Mouse (Mus musculus): ENCODE measurements around the gene 4930519G04Rik. TPM values are rescaled to one million over a fixed set of nuclear protein-coding genes. Genes with fewer than 3 reads are reported as not detected.
"Not testable (repeated sequence)": the region's sequence is repeated elsewhere in the genome, so short reads cannot be mapped to it uniquely, and the experiment has no call there.

Gene 4930519G04Rik
- polyA plus RNA-seq, 1 experiment = not detected

DNA sequence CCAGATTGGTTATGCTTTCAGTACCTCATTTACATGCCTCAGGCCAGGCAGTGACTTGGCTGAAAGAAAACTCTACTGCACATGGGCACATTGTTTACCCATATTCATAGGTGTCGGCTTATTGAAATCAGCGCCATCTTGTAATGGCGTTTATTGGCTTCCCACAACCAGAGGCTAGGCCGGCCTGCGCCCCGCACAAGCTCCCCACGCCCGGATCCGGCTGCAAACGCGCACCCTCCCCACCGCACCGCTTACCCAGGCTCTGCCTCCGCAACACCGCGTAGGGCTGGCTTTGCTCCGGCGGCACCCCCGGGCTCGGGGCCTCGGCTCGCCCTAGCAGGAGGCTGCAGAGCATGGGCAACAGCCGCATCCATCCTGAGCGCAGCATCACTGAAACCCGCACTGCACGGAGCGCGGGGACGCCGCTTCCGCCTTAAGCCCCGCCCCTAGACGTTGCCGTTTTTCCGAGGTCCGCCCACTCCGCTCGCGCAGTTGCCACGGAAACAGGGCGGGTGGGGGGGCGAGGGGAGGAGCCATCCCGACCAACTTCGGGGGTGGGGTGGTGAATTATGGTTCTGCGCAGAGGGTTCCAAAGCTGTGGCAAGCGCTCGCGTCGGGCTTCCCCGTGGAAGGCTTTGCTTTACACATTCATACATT, 39.8 kb upstream of the 4930519G04Rik start:
- no peak for TF ChIP-seq CTCF (IDR thresholded peaks at IDR 0.05; ENCODE audit: borderline replicate concordance, extremely low read depth, insufficient read depth, insufficient read length)
- peak; percentile 90 for TF ChIP-seq POLR2A (IDR thresholded peaks at IDR 0.05; ENCODE audit: borderline replicate concordance, extremely low read depth, insufficient read depth, insufficient read length, poor library complexity, severe bottlenecking)
- DNase-seq (ENCODE audit: low read depth) = peak; percentile 97

DNA sequence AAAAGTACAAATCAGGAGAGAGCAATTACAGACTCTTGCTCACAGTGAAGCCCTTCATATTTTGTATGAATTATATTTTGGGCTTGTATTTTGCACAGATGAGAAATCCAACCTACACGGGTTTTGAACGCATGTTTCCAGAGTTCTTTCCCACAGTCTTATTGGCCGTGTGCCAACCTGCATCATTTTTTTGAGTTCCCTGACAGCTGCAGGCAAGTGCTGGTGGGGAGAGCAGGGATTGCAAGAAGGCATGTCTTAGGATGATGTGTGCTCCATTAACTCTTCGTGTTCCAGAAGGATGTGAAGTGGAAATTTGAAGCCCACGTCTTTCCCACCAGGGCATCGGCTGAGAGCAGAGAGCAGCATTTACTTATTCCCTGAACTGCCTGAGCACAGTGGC, 36.9 kb upstream of the 4930519G04Rik start:
- no peak for TF ChIP-seq POLR2A (IDR thresholded peaks at IDR 0.05; ENCODE audit: borderline replicate concordance, extremely low read depth, insufficient read depth, insufficient read length, poor library complexity, severe bottlenecking)
- TF ChIP-seq CTCF (IDR thresholded peaks at IDR 0.05; ENCODE audit: borderline replicate concordance, extremely low read depth, insufficient read depth, insufficient read length) = no peak
- peak; percentile 22 for DNase-seq (ENCODE audit: low read depth)

DNA sequence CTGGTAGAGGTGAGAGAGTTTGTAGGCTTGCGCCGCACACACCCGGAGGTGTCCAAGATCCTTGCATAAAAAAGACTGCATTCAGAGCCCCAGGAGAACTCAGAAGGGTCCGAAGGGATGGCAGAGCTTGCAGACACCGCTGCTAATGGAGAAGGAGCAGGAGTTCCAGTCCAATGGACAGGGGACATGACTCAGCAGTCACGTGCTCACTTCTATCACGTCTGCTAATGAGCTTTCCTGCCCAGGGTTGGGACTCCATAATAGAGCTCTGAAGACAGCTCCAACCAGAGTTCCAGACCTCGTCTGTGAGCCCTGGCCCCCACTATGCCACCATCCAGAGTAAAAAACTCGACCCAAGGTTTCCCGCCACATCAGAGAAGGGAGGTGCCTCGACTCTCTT, 35.3 kb upstream of the 4930519G04Rik start:
- DNase-seq (ENCODE audit: low read depth) = no peak
- TF ChIP-seq POLR2A (IDR thresholded peaks at IDR 0.05; ENCODE audit: borderline replicate concordance, extremely low read depth, insufficient read depth, insufficient read length, poor library complexity, severe bottlenecking) = no peak
- no peak for TF ChIP-seq CTCF (IDR thresholded peaks at IDR 0.05; ENCODE audit: borderline replicate concordance, extremely low read depth, insufficient read depth, insufficient read length)

DNA sequence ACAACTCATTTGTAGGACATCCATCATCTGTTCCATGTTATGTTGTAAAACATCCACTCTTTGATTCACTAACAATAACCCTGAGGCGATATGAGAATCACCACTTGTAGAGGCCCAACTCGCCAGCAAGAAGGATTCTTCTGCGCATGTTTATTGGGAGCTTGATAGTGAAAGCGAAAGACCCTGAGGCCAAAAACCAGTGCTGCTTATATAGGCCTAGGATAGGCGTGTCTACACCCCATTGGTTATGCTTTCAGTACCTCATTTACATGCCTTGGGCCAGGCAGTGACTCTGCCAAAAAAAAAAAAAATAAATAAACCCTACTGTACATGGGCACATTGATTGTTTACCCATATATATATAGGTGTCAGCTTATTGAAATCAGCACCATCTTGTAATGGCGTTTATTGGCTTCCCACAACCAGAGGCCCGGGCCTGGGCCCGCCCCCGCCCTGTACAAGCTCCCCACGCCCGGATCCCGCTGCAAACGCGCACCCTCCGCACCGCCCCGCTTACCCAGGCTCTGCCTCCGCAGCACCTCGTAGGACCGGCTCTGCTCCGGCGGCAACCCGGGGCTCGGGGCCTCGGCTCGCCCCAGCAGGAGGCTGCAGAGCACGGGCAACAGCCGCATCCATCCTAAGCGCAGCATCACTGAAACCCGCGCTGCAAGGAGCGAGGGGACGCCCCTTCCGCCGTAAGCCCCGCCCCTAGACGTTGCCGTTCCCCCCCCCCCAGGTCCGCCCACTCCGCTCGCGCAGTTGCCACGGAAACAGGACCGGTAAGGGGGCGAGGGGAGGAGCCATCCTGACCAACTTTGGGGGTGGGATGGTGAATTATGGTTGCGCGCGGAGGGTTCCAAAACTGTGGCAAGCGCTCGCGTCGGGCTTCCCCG, 30.4 kb upstream of the 4930519G04Rik start, which contains the start of gene 1500011B03Rik:
Gene 1500011B03Rik, minus strand, starts transcription at position 673 of the 893 bp plus-strand sequence.
- DNase-seq (ENCODE audit: low read depth) = peak; percentile 95
- TF ChIP-seq POLR2A (IDR thresholded peaks at IDR 0.05; ENCODE audit: borderline replicate concordance, extremely low read depth, insufficient read depth, insufficient read length, poor library complexity, severe bottlenecking) = peak; percentile 70; the same call in 1 of the 2 replicates
- TF ChIP-seq CTCF (IDR thresholded peaks at IDR 0.05; ENCODE audit: borderline replicate concordance, extremely low read depth, insufficient read depth, insufficient read length) = no peak

DNA sequence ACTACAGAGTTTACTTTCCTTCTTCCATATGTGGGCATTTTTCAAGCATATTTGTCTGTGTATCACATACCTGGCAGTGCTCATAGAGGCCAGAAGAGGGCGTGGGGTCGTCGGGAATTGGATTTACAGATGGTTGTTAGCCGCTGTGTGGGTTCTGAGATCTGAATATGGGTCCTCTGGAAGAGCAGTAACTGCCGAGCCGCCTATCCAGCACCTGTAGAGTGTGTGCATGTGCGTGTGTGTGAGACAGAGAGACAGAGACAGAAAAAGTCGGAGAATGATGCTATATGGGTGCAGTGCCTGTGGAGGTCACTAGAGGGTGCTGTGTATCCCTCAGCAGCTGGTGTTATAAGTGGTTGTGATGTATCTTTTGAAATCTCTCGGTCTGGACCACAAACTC, 29.3 kb upstream of the 4930519G04Rik start:
- DNase-seq (ENCODE audit: low read depth) = peak; percentile 68

DNA sequence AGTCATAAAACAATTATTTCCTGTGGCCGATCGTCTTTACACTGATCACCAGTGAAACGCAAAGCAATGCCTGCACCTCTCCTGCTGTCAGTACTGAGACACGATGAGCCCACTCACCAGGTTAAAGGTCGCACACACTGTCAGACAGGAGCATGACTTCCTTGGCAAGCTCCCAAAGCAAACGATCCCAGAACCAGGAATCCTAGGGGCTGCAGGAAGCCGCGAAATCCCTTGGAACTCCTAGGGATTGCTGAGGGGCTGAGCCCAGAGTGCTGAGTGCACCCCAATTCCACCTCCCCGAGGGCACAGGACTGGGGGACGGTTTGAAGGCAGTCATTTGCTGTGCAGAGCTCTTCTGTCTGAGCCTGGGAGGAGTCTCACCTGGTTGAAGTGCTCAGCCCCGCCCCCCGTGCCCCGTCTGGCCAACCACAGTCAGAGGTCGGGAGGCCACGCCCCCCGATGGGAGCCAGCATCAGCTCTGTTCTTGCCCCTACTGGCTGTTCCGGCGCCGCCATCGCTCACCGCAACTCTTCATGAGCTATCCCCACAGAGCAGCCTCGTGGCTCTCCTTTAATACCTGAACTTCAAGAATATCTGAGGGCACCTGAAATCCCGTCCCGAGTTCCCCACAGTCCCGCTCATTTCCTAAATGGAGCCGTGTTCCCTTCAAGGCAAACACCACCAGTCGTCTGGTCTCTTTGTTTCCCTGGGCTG, 27.3 kb upstream of the 4930519G04Rik start:
- TF ChIP-seq POLR2A (IDR thresholded peaks at IDR 0.05; ENCODE audit: borderline replicate concordance, extremely low read depth, insufficient read depth, insufficient read length, poor library complexity, severe bottlenecking) (peak; percentile 22; the same call in 1 of the 2 replicates), CTCF (IDR thresholded peaks at IDR 0.05; ENCODE audit: borderline replicate concordance, extremely low read depth, insufficient read depth, insufficient read length) (peak; percentile 17; the same call in 1 of the 2 replicates)

More for the DNA sequence above, 29.3 kb upstream of the 4930519G04Rik start:
- TF ChIP-seq CTCF (IDR thresholded peaks at IDR 0.05; ENCODE audit: borderline replicate concordance, extremely low read depth, insufficient read depth, insufficient read length) (peak; percentile 65; the same call in 1 of the 2 replicates), POLR2A (IDR thresholded peaks at IDR 0.05; ENCODE audit: borderline replicate concordance, extremely low read depth, insufficient read depth, insufficient read length, poor library complexity, severe bottlenecking) (no peak)

DNA sequence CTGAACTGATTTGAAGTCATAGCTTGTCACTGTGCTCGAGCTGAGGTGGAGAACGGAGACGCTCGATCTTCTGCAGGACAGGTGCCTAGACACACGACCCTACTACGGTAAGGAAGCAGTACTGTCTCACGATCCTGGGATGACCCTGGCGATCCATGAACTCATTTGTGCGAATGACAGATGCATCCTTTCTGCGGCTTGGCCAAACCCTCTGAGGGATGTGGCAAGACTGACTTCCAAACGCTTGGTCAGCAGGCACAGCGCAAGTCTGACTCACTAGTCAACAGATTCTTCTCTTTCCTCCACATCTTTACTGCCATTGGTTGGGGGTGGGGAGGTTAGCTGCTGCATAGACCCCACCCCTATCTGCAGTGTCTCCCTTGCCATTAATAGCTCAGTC, 26.0 kb upstream of the 4930519G04Rik start:
- DNase-seq (ENCODE audit: low read depth) = no peak
- TF ChIP-seq POLR2A (IDR thresholded peaks at IDR 0.05; ENCODE audit: borderline replicate concordance, extremely low read depth, insufficient read depth, insufficient read length, poor library complexity, severe bottlenecking) = no peak
- TF ChIP-seq CTCF (IDR thresholded peaks at IDR 0.05; ENCODE audit: borderline replicate concordance, extremely low read depth, insufficient read depth, insufficient read length) = no peak

More for the DNA sequence above, 27.3 kb upstream of the 4930519G04Rik start:
- DNase-seq (ENCODE audit: low read depth) = peak; percentile 95

DNA sequence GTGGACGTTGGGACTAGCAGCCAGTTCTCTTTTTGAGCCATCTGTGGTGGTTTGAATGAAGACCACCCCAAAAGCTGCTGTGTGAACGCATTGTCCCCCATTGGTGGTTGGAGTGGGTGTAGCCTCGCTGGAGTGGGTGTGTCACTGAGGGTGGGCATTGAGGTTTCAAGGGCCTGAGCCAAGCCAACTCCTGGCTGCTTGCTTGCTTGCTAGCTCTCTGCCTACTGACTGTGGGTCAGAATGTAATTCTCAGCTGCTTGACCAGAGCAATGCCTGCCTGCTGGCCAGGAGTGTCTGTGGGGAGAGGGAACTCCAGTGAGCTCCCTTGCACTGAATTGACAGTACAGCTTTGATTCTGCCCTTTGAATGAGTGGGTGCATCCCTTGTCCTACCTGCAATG, 23.7 kb upstream of the 4930519G04Rik start:
- no peak for DNase-seq (ENCODE audit: low read depth)
- no peak for TF ChIP-seq CTCF (IDR thresholded peaks at IDR 0.05; ENCODE audit: borderline replicate concordance, extremely low read depth, insufficient read depth, insufficient read length)
- TF ChIP-seq POLR2A (IDR thresholded peaks at IDR 0.05; ENCODE audit: borderline replicate concordance, extremely low read depth, insufficient read depth, insufficient read length, poor library complexity, severe bottlenecking) = no peak

DNA sequence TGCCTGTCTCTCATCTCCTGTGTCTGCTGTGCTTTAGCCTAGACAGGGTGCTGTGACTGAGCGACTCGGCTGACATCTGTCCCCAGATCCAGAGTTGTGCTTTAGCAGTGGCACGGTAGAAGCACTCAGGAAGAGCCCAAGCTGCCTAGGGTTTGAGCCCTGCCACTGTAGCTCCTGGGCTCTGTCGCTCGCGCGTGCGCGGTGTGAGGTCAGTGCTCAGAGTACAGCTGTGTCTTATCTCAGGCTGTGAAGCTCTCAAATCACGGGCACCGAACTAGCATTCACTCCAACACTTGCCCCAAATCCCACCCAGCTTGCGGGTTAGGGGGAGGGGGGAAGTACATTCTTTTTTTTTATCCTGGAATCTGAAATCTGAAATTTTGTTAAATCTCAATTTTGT, 16.6 kb upstream of the 4930519G04Rik start:
- no peak for DNase-seq (ENCODE audit: low read depth)
- TF ChIP-seq CTCF (IDR thresholded peaks at IDR 0.05; ENCODE audit: borderline replicate concordance, extremely low read depth, insufficient read depth, insufficient read length) (no peak), POLR2A (IDR thresholded peaks at IDR 0.05; ENCODE audit: borderline replicate concordance, extremely low read depth, insufficient read depth, insufficient read length, poor library complexity, severe bottlenecking) (no peak)

DNA sequence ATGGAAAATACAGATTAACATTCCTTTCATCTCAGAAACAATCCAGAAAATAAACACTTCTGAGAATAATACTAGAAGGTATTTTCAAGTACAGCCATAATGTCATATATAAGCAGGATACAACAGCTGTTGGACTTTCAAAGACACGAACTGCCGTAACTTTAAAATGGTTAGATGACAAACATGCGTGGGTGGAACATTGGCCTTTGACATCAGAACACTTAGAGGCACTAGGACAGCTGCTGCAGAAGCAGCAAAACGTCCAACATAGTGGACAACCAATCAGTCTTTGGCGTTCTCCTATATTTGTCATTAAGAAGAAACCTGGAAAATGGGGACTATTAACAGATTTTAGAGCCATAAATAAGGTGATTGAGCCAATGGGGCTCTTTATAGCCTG, 13.0 kb upstream of the 4930519G04Rik start:
- not testable (repeated sequence) for DNase-seq (ENCODE audit: low read depth)

DNA sequence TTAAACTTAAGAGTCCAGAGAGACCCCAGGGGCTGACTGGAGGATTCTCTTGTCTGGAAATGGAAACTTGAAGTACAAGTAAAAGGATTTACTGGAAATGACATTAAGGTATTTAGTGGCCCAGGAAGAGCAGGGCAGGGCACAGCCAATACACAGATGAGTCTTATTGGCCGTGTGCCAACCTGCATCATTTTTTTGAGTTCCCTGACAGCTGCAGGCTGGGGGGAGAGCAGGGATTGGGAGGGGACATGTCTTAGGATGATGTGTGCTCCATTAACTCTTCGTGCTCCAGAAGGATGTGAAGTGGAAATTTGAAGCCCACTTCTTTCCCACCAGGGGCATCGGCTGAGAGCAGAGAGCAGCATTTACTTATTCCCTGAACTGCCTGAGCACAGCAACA, 11.3 kb upstream of the 4930519G04Rik start:
- peak; percentile 71 for DNase-seq (ENCODE audit: low read depth)
